Mouse (Mus musculus) mammary gland, adult 2 months (tissue): ENCODE data around the gene Smim12. TPM values are rescaled to one million over a fixed set of nuclear protein-coding genes. Genes with fewer than 3 reads are reported as not detected.

Source experiments
- polyA plus RNA-seq: library from polyadenylated mRNA; depleted of rRNA; stranded (reverse); fragments of >200 nt; gene quantifications from 2 replicates; pipeline ENCODE4 v1.2.3, GENCODE M21; 2012; ENCODE audit warnings: low replicate concordance; rRNA removed

The Smim12 gene
- polyA plus RNA-seq: 25.3 and 33.7 TPM in 2 replicates

DNA sequence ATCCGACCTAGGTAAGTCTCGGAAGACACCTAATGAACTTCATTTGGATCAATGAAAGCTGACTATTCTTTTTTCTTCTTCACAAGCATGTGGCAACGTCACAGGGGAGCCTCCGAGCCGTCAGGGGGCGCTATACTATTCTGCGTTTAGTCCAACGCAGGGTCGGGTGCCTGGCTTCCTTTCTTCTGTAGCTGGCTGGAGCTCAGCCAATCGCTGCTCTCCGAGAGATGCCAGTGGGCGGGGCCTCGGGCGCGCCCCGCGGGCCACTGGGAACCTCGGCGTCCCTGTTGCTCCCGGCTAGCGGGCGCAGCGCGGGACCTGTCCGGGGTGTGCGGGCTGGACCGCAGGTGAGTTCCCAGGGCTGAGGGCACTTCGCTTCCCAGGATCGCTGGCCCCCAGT, at the start of gene Smim12:
Gene Smim12 (plus strand): TSS at position 233 of the 400 bp plus-strand sequence.

Other genes with a start within 250 kb of the Smim12 start
- gene Sfpq, start 222.5 kb upstream of the Smim12 start, polyA plus RNA-seq: 25.1 and 79.3 TPM in 2 replicates
- gene Zmym1, start 182.6 kb upstream of the Smim12 start, polyA plus RNA-seq: 1.0 and 1.8 TPM in 2 replicates
- 3.4 and 8.7 TPM in 2 replicates for gene Zmym6, start 166.4 kb upstream of the Smim12 start, polyA plus RNA-seq
- gene Tmem35b, start 120.1 kb upstream of the Smim12 start, polyA plus RNA-seq: 14.3 and 20.8 TPM in 2 replicates
- 0.55 and 1.5 TPM in 2 replicates for gene Dlgap3, start 74.6 kb upstream of the Smim12 start, polyA plus RNA-seq
- 24.3 and 31.9 TPM in 2 replicates for gene Gja4, start 70.3 kb downstream of the Smim12 start, polyA plus RNA-seq
- 2.8 and 5.2 TPM in 2 replicates for gene Gjb3, start 87.1 kb downstream of the Smim12 start, polyA plus RNA-seq
- 1.6 and 4.1 TPM in 2 replicates for gene Gjb4, start 110.3 kb downstream of the Smim12 start, polyA plus RNA-seq
- 0.37 and 2.4 TPM in 2 replicates for gene Gjb5, start 114.4 kb downstream of the Smim12 start, polyA plus RNA-seq